Mouse (Mus musculus) erythroblast, embryonic 14.5 days (primary cell): Measurements from ENCODE around the gene Dhx58.

Experiments
- GATA1 ChIP-seq: IDR thresholded peaks from 2 replicates; pipeline ENCODE4 v1.6.1; 2012; ENCODE audit warnings: low read length, inconsistent platforms, mixed read lengths
- TAL1 ChIP-seq: IDR thresholded peaks from 3 replicates; pipeline ENCODE4 v1.6.1; 2012; ENCODE audit warnings: low read length, inconsistent platforms, mixed read lengths

- no peak for TF ChIP-seq TAL1
- no peak for TF ChIP-seq GATA1
Observed at GRCm38 (mm10) chr11:100687265-100687664, 16.8 kb downstream of the Dhx58 start.
